Mouse (Mus musculus) bone marrow, adult 2 months (tissue): ENCODE results near the gene Saal1.

Source experiments
- CTCF ChIP-seq: fragments of 200-500 bp; IDR thresholded peaks from 2 replicates; pipeline ENCODE4 v1.5.1; 2011; ENCODE audit warnings: low read length, control low read depth; ENCODE audit not compliant: control insufficient read depth, insufficient read depth
- POLR2A ChIP-seq: fragments of 200-500 bp; IDR thresholded peaks from 2 replicates; pipeline ENCODE4 v1.6.1; 2011; ENCODE audit warnings: low read depth, mild to moderate bottlenecking, control low read depth, low read length, borderline replicate concordance; ENCODE audit not compliant: control insufficient read depth

- TF ChIP-seq CTCF, result no peak
- TF ChIP-seq POLR2A, result no peak
These were observed 35.9 kb upstream of the Saal1 start for GRCm38 (mm10) chr7:46746381-46746780.
